Mouse (Mus musculus): Measurements from ENCODE around the gene Naga.

- TF ChIP-seq CTCF (IDR thresholded peaks at IDR 0.05; ENCODE audit: insufficient read depth, low read length) (no peak), POLR2A (IDR thresholded peaks at IDR 0.05; ENCODE audit: borderline replicate concordance, extremely low read depth, low read depth, low read length) (no peak)
These were observed 9.1 kb upstream of the Naga start for GRCm38 (mm10) chr15:82347852-82348251.
